Mouse (Mus musculus): Measurements from ENCODE around the gene Trim25. TPM values are rescaled to one million over a fixed set of nuclear protein-coding genes. Genes with fewer than 3 reads are reported as not detected.

The Trim25 gene
- polyA plus RNA-seq, 1 experiment from 2014 or later: 23.5 TPM

GRCm38 (mm10) chr11:89012241-89012640 is 13.1 kb downstream of the Trim25 start:
- H3K27ac ChIP-seq (ENCODE audit: low read length): no peak overlapping the region
- no peaks in the 10 kb centered on the region for H3K9me3 ChIP-seq (ENCODE audit: low read length)
- no peak overlapping the region for H3K9ac ChIP-seq (replicated peaks; ENCODE audit: low read depth)
- WGBS: 81% methylated on average over 5 of the region's 5 CpGs
- TF ChIP-seq CTCF (IDR thresholded peaks at IDR 0.05): no peak
- TF ChIP-seq EP300 (IDR thresholded peaks at IDR 0.05): no peak
- no peak overlapping the region for H3K4me3 ChIP-seq (ENCODE audit: low read depth, low read length)
- H3K4me2 ChIP-seq (replicated peaks; ENCODE audit: low read depth, low read length): no peak overlapping the region
- H3K27me3 ChIP-seq (replicated peaks; ENCODE audit: insufficient read depth, low read length): no peaks in the 10 kb centered on the region
- H3K4me1 ChIP-seq (ENCODE audit: insufficient read depth, low read depth, low read length): no peaks in the 10 kb centered on the region
- H3K36me3 ChIP-seq (ENCODE audit: insufficient read depth, low read length): peaks cover 53% of the 10 kb centered on the region
- ATAC-seq (no peak), DNase-seq (ENCODE audit: low spot score) (no peak)

- DNase-seq (ENCODE audit: low spot score) (no peak), ATAC-seq (no peak)
- TF ChIP-seq CTCF (IDR thresholded peaks at IDR 0.05) (no peak), EP300 (IDR thresholded peaks at IDR 0.05) (no peak)
- Histone ChIP-seq H3K9ac (replicated peaks; ENCODE audit: low read depth) (no peak overlapping the region), H3K36me3 (ENCODE audit: insufficient read depth, low read length) (peaks cover 33% of the 10 kb centered on the region), H3K4me1 (ENCODE audit: insufficient read depth, low read depth, low read length) (no peaks in the 10 kb centered on the region; the same call in 1 of the 2 replicates), H3K4me2 (replicated peaks; ENCODE audit: low read depth, low read length) (no peak overlapping the region), H3K27ac (ENCODE audit: low read length) (no peak overlapping the region), H3K9me3 (ENCODE audit: low read length) (no peaks in the 10 kb centered on the region), H3K27me3 (replicated peaks; ENCODE audit: insufficient read depth, low read length) (no peaks in the 10 kb centered on the region), H3K4me3 (ENCODE audit: low read depth, low read length) (no peak overlapping the region)
- WGBS: 79% methylated on average over 9 of the region's 9 CpGs
Measured at GRCm38 (mm10) chr11:89017514-89018182, 18.5 kb downstream of the Trim25 start.

- H3K36me3 ChIP-seq (ENCODE audit: insufficient read depth, low read length): peaks cover 17% of the 10 kb centered on the region
- peak; percentile 66 for TF ChIP-seq CTCF (IDR thresholded peaks at IDR 0.05)
- no peak for TF ChIP-seq EP300 (IDR thresholded peaks at IDR 0.05)
- no peak overlapping the region for H3K9ac ChIP-seq (replicated peaks; ENCODE audit: low read depth)
- no peak for ATAC-seq
- no peaks in the 10 kb centered on the region for H3K27me3 ChIP-seq (replicated peaks; ENCODE audit: insufficient read depth, low read length)
- DNase-seq (ENCODE audit: low spot score): peak; percentile 39
- 68% methylated on average over 9 of the region's 9 CpGs for WGBS
- H3K4me3 ChIP-seq (ENCODE audit: low read depth, low read length): no peak overlapping the region
- no peak overlapping the region for H3K4me2 ChIP-seq (replicated peaks; ENCODE audit: low read depth, low read length)
- no peak overlapping the region for H3K27ac ChIP-seq (ENCODE audit: low read length)
- no peaks in the 10 kb centered on the region for H3K9me3 ChIP-seq (ENCODE audit: low read length)
- peaks cover 9% of the 10 kb centered on the region; the same call in 1 of the 2 replicates for H3K4me1 ChIP-seq (ENCODE audit: insufficient read depth, low read depth, low read length)
Measured at GRCm38 (mm10) chr11:89020681-89021305, 21.6 kb downstream of the Trim25 start.

DNA sequence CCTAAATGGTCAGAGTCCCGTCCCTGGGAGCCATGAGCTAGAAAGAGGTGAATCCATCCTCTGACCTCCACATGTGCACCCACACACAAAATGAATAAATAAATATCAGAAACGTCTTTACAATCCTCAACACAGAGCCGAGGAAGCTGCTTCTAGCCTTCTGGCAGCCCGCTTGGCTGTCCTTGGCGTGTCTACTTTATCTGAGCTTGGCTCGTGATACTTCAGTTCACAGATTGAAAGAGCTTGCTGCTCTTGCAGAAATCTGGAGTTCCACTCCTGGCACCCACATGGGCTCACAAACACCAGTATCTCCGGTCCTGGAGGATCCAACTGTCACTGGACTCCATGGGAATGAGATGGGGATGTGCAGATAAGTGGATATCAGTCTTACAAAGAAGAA is 22.5 kb downstream of the Trim25 start:
- Histone ChIP-seq H3K9me3 (ENCODE audit: low read length) (no peaks in the 10 kb centered on the region), H3K4me3 (ENCODE audit: low read depth, low read length) (no peak overlapping the region), H3K36me3 (ENCODE audit: insufficient read depth, low read length) (peaks cover 13% of the 10 kb centered on the region), H3K9ac (replicated peaks; ENCODE audit: low read depth) (no peak overlapping the region), H3K27ac (ENCODE audit: low read length) (no peak overlapping the region), H3K4me2 (replicated peaks; ENCODE audit: low read depth, low read length) (no peak overlapping the region), H3K4me1 (ENCODE audit: insufficient read depth, low read depth, low read length) (peaks cover 11% of the 10 kb centered on the region; the same call in 1 of the 2 replicates), H3K27me3 (replicated peaks; ENCODE audit: insufficient read depth, low read length) (no peaks in the 10 kb centered on the region)
- WGBS: 65% methylated on average over 7 of the region's 7 CpGs
- ATAC-seq (no peak), DNase-seq (ENCODE audit: low spot score) (no peak)
- TF ChIP-seq CTCF (IDR thresholded peaks at IDR 0.05): no peak
- no peak for TF ChIP-seq EP300 (IDR thresholded peaks at IDR 0.05)

- Histone ChIP-seq H3K4me1 (ENCODE audit: insufficient read depth, low read depth, low read length) (peaks cover 11% of the 10 kb centered on the region; the same call in 1 of the 2 replicates), H3K36me3 (ENCODE audit: insufficient read depth, low read length) (peaks cover 13% of the 10 kb centered on the region), H3K4me3 (ENCODE audit: low read depth, low read length) (no peak overlapping the region), H3K9ac (replicated peaks; ENCODE audit: low read depth) (no peak overlapping the region), H3K27ac (ENCODE audit: low read length) (peak overlapping the region; percentile 5; the same call in 1 of the 2 replicates), H3K9me3 (ENCODE audit: low read length) (no peaks in the 10 kb centered on the region), H3K27me3 (replicated peaks; ENCODE audit: insufficient read depth, low read length) (no peaks in the 10 kb centered on the region), H3K4me2 (replicated peaks; ENCODE audit: low read depth, low read length) (no peak overlapping the region)
- WGBS: 33% methylated on average over 8 of the region's 8 CpGs
- TF ChIP-seq EP300 (IDR thresholded peaks at IDR 0.05): no peak
- TF ChIP-seq CTCF (IDR thresholded peaks at IDR 0.05): no peak
- DNase-seq (ENCODE audit: low spot score) (peak; percentile 38), ATAC-seq (no peak)
Measured at GRCm38 (mm10) chr11:89022120-89022731, 23.1 kb downstream of the Trim25 start.

GRCm38 (mm10) chr11:89023477-89023876 is 24.3 kb downstream of the Trim25 start:
- Histone ChIP-seq H3K27me3 (replicated peaks; ENCODE audit: insufficient read depth, low read length) (no peaks in the 10 kb centered on the region), H3K9me3 (ENCODE audit: low read length) (no peaks in the 10 kb centered on the region), H3K9ac (replicated peaks; ENCODE audit: low read depth) (no peak overlapping the region), H3K36me3 (ENCODE audit: insufficient read depth, low read length) (peaks cover 4% of the 10 kb centered on the region), H3K4me1 (ENCODE audit: insufficient read depth, low read depth, low read length) (peaks cover 16% of the 10 kb centered on the region; the same call in 1 of the 2 replicates), H3K4me2 (replicated peaks; ENCODE audit: low read depth, low read length) (no peak overlapping the region), H3K27ac (ENCODE audit: low read length) (peak overlapping the region; percentile 74), H3K4me3 (ENCODE audit: low read depth, low read length) (no peak overlapping the region)
- ATAC-seq (no peak), DNase-seq (ENCODE audit: low spot score) (peak; percentile 41)
- TF ChIP-seq CTCF (IDR thresholded peaks at IDR 0.05) (no peak), EP300 (IDR thresholded peaks at IDR 0.05) (no peak)
- WGBS: 59% methylated on average over 10 of the region's 10 CpGs

Data from lung, postnatal 0 days (tissue).